Mouse (Mus musculus): Measurements from ENCODE around the gene Atp6v1d.

The Atp6v1d gene

DNA sequence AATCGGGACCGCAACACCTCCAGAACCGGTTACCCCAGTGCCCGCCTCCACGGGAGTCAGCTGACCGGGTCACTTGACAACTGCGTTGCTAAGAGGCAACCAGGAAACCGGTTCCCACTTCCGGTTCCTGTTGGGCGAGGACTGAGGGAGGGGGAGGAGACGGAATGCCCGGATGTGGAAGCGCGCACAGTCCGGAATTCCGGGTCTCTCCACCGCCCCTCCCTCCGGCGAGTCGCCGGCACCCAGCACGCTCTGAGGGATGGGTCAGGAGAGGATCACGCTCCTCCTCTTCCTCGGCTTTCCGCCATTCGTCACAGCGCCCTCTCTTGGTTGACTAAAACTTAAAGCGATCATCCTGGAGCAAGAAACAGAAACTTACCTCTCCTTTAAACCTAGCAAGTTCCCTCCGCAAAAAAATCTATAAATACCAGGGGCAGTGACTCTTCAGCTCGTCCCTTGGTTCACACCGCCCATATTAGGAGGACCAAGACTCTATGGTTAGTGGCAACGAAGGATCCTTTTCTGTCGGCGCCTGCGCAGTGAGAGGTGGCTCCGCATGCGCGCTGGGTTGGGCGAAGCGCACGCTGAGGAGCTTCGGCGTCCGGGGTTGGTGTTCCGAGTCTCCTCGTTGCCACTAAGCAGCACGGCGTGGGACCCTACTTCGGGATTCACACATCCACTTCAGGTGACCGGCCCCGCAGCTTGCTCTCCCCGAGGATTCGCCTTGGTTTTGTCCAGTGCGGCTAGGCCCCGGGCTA, at the start of gene Atp6v1d, which contains the start of gene Eif2s1:
Gene Atp6v1d (minus strand): TSS at position 143 of the 758 bp plus-strand sequence.
Gene Eif2s1 (plus strand): TSS at position 324 of the 758 bp plus-strand sequence.
- in situ Hi-C loops (cut with MboI; ENCODE audit: low sequenced_read_pairs): no loop called here

- in situ Hi-C loops (cut with MboI; ENCODE audit: low sequenced_read_pairs): no loop called here
Observed at GRCm38 (mm10) chr12:78910684-78911461, 49.4 kb upstream of the Atp6v1d start.

DNA sequence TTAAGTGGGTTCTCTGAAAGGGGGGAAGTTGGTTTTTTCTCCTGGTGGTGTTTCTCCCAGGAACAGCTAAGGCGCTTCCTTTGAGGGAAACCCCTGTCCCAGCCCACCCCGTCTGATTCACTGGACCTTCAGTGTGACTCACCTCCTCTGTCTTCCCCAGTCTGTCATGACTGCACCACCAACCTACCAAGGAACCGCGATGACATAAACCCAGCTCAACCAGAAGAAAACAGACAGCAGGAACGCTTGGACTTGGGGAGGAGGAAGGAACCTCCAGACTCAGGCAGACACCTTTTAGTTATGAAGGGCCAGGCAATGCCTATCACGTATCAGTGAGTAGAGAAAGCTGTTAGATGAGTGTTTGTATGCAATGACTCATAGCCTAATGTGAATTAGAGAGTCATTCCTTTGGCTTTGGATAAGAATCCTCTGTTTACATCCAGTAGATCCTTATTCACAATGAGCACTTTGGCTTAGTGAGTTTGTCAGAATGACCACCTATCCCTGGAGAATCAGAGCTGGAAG, 46.7 kb upstream of the Atp6v1d start:
- in situ Hi-C loops (cut with MboI; ENCODE audit: low sequenced_read_pairs): no loop called here

DNA sequence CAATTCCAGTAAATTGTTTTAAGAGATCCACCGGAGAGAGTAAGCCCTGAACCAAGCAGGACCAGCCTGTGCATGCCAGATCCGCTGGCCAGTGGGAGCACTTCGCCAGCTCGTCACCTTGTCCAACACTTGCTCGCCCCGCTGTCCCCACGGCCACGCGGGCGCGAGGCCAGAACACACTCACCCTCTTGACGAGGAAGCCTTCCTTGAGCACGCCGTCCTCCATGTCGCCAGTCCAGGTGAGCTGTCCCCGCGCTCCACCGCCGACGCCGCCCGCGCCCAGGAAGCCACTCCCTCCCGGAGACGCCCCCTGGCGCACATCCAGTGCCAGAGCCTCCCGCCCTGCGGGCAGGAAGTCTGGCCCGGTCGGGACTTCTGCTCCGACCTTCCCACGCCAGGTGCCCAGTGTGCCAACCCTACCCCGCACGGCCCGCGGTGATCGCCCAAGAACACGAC, 45.3 kb upstream of the Atp6v1d start, which contains the start of gene Plek2:
Gene Plek2 (minus strand): TSS at position 258 of the 456 bp plus-strand sequence.
- in situ Hi-C loops (cut with MboI; ENCODE audit: low sequenced_read_pairs): no loop called here

DNA sequence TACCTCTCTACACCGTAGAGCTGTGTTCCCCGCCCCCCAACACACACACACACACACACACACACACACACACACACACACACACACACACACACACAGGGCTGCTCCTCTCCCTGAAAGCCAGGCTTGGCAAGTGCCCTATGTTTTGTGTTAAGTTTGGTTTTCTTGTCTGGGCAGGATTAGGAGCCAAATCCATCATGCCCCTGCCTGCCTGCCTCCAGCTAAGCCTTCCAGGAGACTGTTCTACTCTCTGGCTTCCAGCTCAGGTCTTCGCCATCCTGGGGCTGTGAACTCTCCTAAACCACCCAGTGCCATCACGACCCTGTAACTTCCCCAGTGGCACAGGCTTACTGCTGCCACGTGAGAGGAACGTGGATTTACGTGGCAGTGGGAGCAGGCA, 43.1 kb upstream of the Atp6v1d start:
- in situ Hi-C loops (cut with MboI; ENCODE audit: low sequenced_read_pairs): no loop called here

- in situ Hi-C loops (cut with MboI; ENCODE audit: low sequenced_read_pairs): no loop called here
Observed at GRCm38 (mm10) chr12:78903313-78903712, 41.9 kb upstream of the Atp6v1d start.

DNA sequence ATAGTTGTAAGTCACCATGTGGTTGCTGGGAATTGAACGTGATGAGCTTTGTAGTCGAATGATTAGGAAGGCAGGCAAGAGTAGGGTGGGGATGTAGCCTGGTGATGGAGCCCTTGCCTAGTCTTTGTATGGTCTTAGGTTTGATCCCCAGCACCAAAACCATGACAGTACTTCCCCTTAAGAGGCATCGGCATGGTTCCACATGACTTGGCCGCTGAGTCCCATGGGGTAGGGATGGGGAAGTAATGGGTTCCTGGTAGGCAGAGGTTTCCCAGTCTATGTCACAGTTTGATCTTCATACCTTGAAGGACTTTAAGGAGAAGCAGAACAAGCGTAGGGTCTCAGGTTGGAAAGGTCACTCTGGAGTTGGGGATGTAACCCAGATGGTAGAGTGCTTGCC, 40.0 kb upstream of the Atp6v1d start:
- in situ Hi-C loops (cut with MboI; ENCODE audit: low sequenced_read_pairs): no loop called here

- in situ Hi-C loops (cut with MboI; ENCODE audit: low sequenced_read_pairs): no loop called here
Observed at GRCm38 (mm10) chr12:78897861-78898260, 36.4 kb upstream of the Atp6v1d start.

GRCm38 (mm10) chr12:78891149-78891548, 29.7 kb upstream of the Atp6v1d start:
- in situ Hi-C loops (cut with MboI; ENCODE audit: low sequenced_read_pairs): no loop called here

- in situ Hi-C loops (cut with MboI; ENCODE audit: low sequenced_read_pairs): no loop called here
Observed at GRCm38 (mm10) chr12:78890062-78890461, 28.6 kb upstream of the Atp6v1d start.

- in situ Hi-C loops (cut with MboI; ENCODE audit: low sequenced_read_pairs): no loop called here
Observed at GRCm38 (mm10) chr12:78874581-78874980, 13.1 kb upstream of the Atp6v1d start.

- in situ Hi-C loops (cut with MboI; ENCODE audit: low sequenced_read_pairs): no loop called here
Observed at GRCm38 (mm10) chr12:78868115-78868514, 6.7 kb upstream of the Atp6v1d start.

DNA sequence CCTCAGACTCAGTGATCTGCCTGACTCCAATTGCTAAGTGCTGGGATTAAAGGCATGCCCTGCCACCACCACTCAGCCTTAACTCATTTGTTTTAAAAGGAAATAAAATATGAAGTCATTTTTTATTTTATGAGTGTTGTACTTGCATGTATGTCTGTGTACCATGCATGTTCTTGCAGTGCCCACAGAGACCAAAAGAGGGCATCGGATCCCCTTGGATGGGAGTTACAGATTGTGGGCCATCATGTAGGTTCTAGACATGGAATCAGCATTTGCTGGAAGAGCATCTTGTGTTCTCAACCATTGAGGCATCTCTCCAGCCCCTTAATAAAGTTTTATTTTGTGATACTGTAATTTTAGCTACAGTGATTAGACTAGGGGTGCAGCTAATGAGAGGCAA, 4.0 kb upstream of the Atp6v1d start:
- in situ Hi-C loops (cut with MboI; ENCODE audit: low sequenced_read_pairs): no loop called here

DNA sequence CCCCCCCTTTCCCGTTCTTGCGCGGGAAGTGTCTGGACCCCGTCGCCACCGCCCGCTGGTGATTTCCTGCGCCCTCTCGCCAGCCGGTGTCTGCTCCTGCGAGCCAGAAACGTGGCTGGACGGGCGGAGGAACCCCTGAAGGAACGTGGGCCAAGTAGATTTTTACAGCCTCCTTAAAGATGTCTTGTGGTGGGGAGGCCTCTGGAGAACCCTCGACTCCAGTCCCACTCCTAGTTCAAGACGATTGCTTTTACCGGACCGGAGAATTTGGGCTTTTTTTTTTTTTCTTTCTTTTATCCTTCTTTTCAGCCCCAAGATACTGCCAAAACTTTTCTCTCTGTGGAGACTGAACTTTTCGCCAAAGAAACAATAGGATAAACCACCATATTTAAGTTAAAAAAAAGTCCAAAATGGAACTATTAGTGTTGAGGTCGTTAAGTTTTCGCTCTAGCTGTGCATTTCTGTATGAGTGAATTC, 854 bp upstream of the Atp6v1d start:
- in situ Hi-C loops (cut with MboI; ENCODE audit: low sequenced_read_pairs): no loop called here

GRCm38 (mm10) chr12:78860921-78861495, 430 bp downstream of the Atp6v1d start:
- in situ Hi-C loops (cut with MboI; ENCODE audit: low sequenced_read_pairs): no loop called here

DNA sequence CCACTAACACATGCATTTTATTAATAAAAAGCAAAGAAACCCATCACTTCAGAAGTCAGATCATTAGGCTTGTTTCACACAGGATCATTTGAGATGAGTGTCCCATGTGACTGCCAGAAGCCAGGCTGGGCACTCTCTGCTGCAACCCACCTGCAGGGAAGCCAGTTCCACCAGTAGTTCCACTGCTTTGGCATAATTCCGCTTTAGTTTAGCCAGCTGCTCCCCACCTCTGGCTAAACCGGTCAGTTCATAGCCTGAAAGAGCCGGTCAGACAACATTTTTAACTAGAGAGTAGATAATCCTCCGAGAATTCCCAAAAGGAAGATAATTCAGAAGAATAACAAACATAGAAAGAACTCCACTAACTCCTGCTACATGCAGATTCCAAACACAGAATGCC, 13.2 kb downstream of the Atp6v1d start:
- in situ Hi-C loops (cut with MboI; ENCODE audit: low sequenced_read_pairs): no loop called here

GRCm38 (mm10) chr12:78842429-78842828, 19.0 kb downstream of the Atp6v1d start:
- in situ Hi-C loops (cut with MboI; ENCODE audit: low sequenced_read_pairs): no loop called here

- in situ Hi-C loops (cut with MboI; ENCODE audit: low sequenced_read_pairs): no loop called here
Observed at GRCm38 (mm10) chr12:78839906-78840305, 21.5 kb downstream of the Atp6v1d start.

DNA sequence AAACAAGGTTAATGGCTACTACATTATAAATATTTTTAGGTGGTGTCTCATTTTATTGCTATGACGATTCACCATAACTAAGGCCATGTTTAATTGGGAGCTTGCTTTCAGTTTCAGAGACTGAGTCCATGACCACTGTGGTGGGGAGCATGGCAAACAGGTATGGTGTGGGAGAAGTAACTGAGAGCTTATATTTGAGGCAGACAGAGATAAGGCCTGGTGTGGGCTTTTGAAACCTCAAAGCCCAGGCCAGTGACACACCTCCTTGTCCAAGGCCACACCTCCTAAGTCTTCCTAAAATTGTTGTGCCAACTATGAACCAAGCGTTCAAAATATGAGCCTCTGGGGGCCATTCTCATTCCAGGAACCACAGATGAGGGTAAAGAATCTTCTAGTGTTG, 26.9 kb downstream of the Atp6v1d start:
- in situ Hi-C loops (cut with MboI; ENCODE audit: low sequenced_read_pairs): no loop called here

GRCm38 (mm10) chr12:78814437-78814836, 47.0 kb downstream of the Atp6v1d start:
- in situ Hi-C loops (cut with MboI; ENCODE audit: low sequenced_read_pairs): no loop called here

DNA sequence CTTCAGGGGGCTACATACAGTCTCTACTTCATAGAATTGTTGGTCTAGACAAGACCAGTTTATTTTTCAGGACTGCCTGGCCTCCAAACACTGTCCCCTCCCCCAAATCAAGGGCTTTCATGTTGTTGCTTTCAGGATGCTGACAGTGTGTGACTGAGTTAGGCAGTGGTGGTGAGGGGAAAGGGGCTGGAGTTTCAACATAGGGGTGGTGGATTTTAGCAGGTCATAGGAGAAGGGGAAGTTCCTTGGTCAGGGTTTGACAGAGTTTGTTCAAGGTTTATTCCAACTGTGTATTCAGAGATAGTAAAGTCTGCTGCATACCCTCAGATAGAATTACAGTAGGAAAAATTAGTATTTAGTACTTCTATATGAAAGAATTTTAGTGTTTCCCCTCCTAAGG, 59.6 kb downstream of the Atp6v1d start:
- in situ Hi-C loops (cut with MboI; ENCODE audit: low sequenced_read_pairs): no loop called here

Measured in CH12F3 (cell line).